7 mouse cellular contexts compared by ENCODE assay signal in genomic region chr1:156037144-156037583, GRCm38 (mm10). TPM values are rescaled to one million over a fixed set of nuclear protein-coding genes. Genes with fewer than 3 reads are reported as not detected.
A peak's percentile ranks its signal among the peaks of the same experiment; 100 is the strongest.
DNase-seq lines count a peak whose midpoint lies in the region; ATAC-seq lines count a peak whose summit lies in the region.

No protein-coding gene starts in this region.

- no peaks in the 10 kb centered on the region for H3K9me3 ChIP-seq in heart, embryonic 14.5 days (ENCODE audit: control insufficient read depth, low read length)
- no peaks in the 10 kb centered on the region for H3K9me3 ChIP-seq in limb, embryonic 10.5 days (replicated peaks)
- no peaks in the 10 kb centered on the region for H3K9me3 ChIP-seq in midbrain, embryonic 13.5 days

- peak overlapping the region; percentile 90 for H3K9ac ChIP-seq in heart, embryonic 14.5 days (ENCODE audit: low read length)
- no peak overlapping the region for H3K9ac ChIP-seq in midbrain, embryonic 13.5 days (replicated peaks)

- no peak for ATAC-seq in heart, embryonic 14.5 days (ENCODE audit: insufficient number of reproducible peaks, insufficient read depth, low FRiP score, low read depth)
- ATAC-seq in midbrain, embryonic 13.5 days = no peak

- peak overlapping the region; percentile 56 for H3K4me3 ChIP-seq in brown adipose tissue, adult 24 weeks (ENCODE audit: insufficient read depth, low read depth, low read length)
- H3K4me3 ChIP-seq in heart, embryonic 14.5 days (ENCODE audit: control insufficient read depth in 1 of 2, insufficient read depth in 1 of 2, low read depth in 1 of 2, low read length in 2 of 2) = peak overlapping the region; percentile 14 to 78
- H3K4me3 ChIP-seq in limb, embryonic 10.5 days = peak overlapping the region; percentile 73
- H3K4me3 ChIP-seq in midbrain, embryonic 13.5 days (replicated peaks) = no peak overlapping the region

- peak overlapping the region; percentile 96 for H3K27ac ChIP-seq in brown adipose tissue, adult 24 weeks (replicated peaks; ENCODE audit: low read depth, low read length)
- peak overlapping the region; percentile 42 to 57 for H3K27ac ChIP-seq in heart, embryonic 14.5 days (replicated peaks in 1 of 2; ENCODE audit: control insufficient read depth in 1 of 2, insufficient read depth in 1 of 2, low read depth in 2 of 2, low read length in 2 of 2)
- peak overlapping the region; percentile 50; the same call in 1 of the 2 replicates for H3K27ac ChIP-seq in limb, embryonic 10.5 days
- no peak overlapping the region for H3K27ac ChIP-seq in midbrain, embryonic 13.5 days

- 44% methylated on average over 5 of the region's 5 CpGs for WGBS in heart, embryonic 14.5 days
- WGBS in limb, embryonic 10.5 days = 71% methylated on average over 5 of the region's 5 CpGs
- WGBS in midbrain, embryonic 13.5 days = 65% methylated on average over 5 of the region's 5 CpGs

- peaks cover 22% of the 10 kb centered on the region for H3K36me3 ChIP-seq in heart, embryonic 14.5 days (ENCODE audit: control insufficient read depth, insufficient read depth, low read length)
- H3K36me3 ChIP-seq in limb, embryonic 10.5 days = peaks cover 22% of the 10 kb centered on the region
- peaks cover 14% of the 10 kb centered on the region for H3K36me3 ChIP-seq in midbrain, embryonic 13.5 days

- H3K4me2 ChIP-seq in heart, embryonic 14.5 days (ENCODE audit: low read length) = peak overlapping the region; percentile 86
- peak overlapping the region; percentile 17 for H3K4me2 ChIP-seq in midbrain, embryonic 13.5 days (replicated peaks)

- H3K27me3 ChIP-seq in heart, embryonic 14.5 days (ENCODE audit: control insufficient read depth, insufficient read depth, low read length) = no peaks in the 10 kb centered on the region
- H3K27me3 ChIP-seq in limb, embryonic 10.5 days (ENCODE audit: low read depth, poor library complexity, severe bottlenecking) = no peaks in the 10 kb centered on the region
- H3K27me3 ChIP-seq in midbrain, embryonic 13.5 days = no peaks in the 10 kb centered on the region

- peak; percentile 14 for DNase-seq in urinary bladder, postnatal 25 days (ENCODE audit: low spot score)
- no peak for DNase-seq in urinary bladder, postnatal 4 days (ENCODE audit: low spot score in 2 of 2)
- DNase-seq in limb, embryonic 10.5 days (ENCODE audit: low spot score) = no peak
- DNase-seq in right cerebral cortex, postnatal 4 days = no peak

- peaks cover 2% of the 10 kb centered on the region; the same call in 1 of the 2 replicates for H3K4me1 ChIP-seq in brown adipose tissue, adult 24 weeks (ENCODE audit: control insufficient read depth, insufficient read depth, insufficient read length, low read length)
- peaks cover 2 to 23% of the 10 kb centered on the region in 2 experiments for H3K4me1 ChIP-seq in heart, embryonic 14.5 days (ENCODE audit: control insufficient read depth in 2 of 2, insufficient read depth in 2 of 2, low read length in 2 of 2)
- H3K4me1 ChIP-seq in limb, embryonic 10.5 days = peaks cover 26% of the 10 kb centered on the region
- H3K4me1 ChIP-seq in midbrain, embryonic 13.5 days (replicated peaks) = peaks cover 36% of the 10 kb centered on the region

RNA-seq across cellular contexts. Expression of gene Tor1aip1, which starts 0.9 kb away (rescaled TPM):
- 52.9 and 65.1 TPM in 2 replicates for polyA plus RNA-seq in brown adipose tissue, adult 24 weeks (2012; ENCODE audit: insufficient read depth, insufficient read length, missing spikeins)
- polyA plus RNA-seq in heart, embryonic 14.5 days (2014; fragmentation: Nextera tagmentation; extraction: Ambion mirVana) = 34.5 and 38.8 TPM in 2 replicates
- polyA plus RNA-seq in limb, embryonic 10.5 days (2016; fragmentation: Nextera tagmentation; extraction: Ambion mirVana) = 39.1 and 43.0 TPM in 2 replicates
- polyA plus RNA-seq in midbrain, embryonic 13.5 days (2015; fragmentation: Nextera tagmentation; extraction: Ambion mirVana) = 27.2 and 29.5 TPM in 2 replicates

RNA-seq across cellular contexts. Expression of gene Tor1aip2, which starts 2.0 kb away (rescaled TPM):
- polyA plus RNA-seq in brown adipose tissue, adult 24 weeks (2012; ENCODE audit: insufficient read depth, insufficient read length, missing spikeins) = 61.1 and 70.9 TPM in 2 replicates
- polyA plus RNA-seq in heart, embryonic 14.5 days (2014; fragmentation: Nextera tagmentation; extraction: Ambion mirVana) = 89.8 and 91.3 TPM in 2 replicates
- 114 and 116 TPM in 2 replicates for polyA plus RNA-seq in limb, embryonic 10.5 days (2016; fragmentation: Nextera tagmentation; extraction: Ambion mirVana)
- 73.3 and 74.6 TPM in 2 replicates for polyA plus RNA-seq in midbrain, embryonic 13.5 days (2015; fragmentation: Nextera tagmentation; extraction: Ambion mirVana)
